ENCODE assay signal across 8 mouse cellular contexts in genomic region chr17:12991635-12992358, GRCm38 (mm10). TPM values are rescaled to one million over a fixed set of nuclear protein-coding genes. Genes with fewer than 3 reads are reported as not detected.
DNase-seq lines count a peak whose midpoint lies in the region; ATAC-seq and TF ChIP-seq lines count a peak whose summit lies in the region.

No protein-coding gene starts in this region.

- H3K4me2 ChIP-seq in intestine, postnatal 0 days (replicated peaks; ENCODE audit: low read depth) = peak overlapping the region; percentile 72
- H3K4me2 ChIP-seq in midbrain, embryonic 11.5 days = peak overlapping the region; percentile 61

- H3K27ac ChIP-seq in intestine, postnatal 0 days (ENCODE audit: low read depth, low read length) = peak overlapping the region; percentile 100
- H3K27ac ChIP-seq in midbrain, embryonic 11.5 days (ENCODE audit: low read depth, low read length) = peak overlapping the region; percentile 95

- H3K9ac ChIP-seq in intestine, postnatal 0 days (ENCODE audit: low read depth, low read length) = peak overlapping the region; percentile 100
- H3K9ac ChIP-seq in midbrain, embryonic 11.5 days (ENCODE audit: low read length) = peak overlapping the region; percentile 94

- no peaks in the 10 kb centered on the region for H3K4me1 ChIP-seq in intestine, postnatal 0 days (replicated peaks; ENCODE audit: control insufficient read depth, insufficient read depth, low read length)
- peaks cover 5% of the 10 kb centered on the region; the same call in 1 of the 2 replicates for H3K4me1 ChIP-seq in midbrain, embryonic 11.5 days (ENCODE audit: control insufficient read depth, insufficient read depth, low read length)

- H3K9me3 ChIP-seq in intestine, postnatal 0 days (ENCODE audit: control insufficient read depth) = no peaks in the 10 kb centered on the region
- no peaks in the 10 kb centered on the region for H3K9me3 ChIP-seq in midbrain, embryonic 11.5 days (ENCODE audit: control insufficient read depth, low read length)

- peak; percentile 26 for TF ChIP-seq CTCF in intestine, postnatal 0 days (IDR thresholded peaks at IDR 0.05; ENCODE audit: low read depth)

- intact Hi-C loops in left cerebral cortex, postnatal 4 days (cut with DNase I) = no loop called here

- H3K4me3 ChIP-seq in intestine, postnatal 0 days (ENCODE audit: low read depth, low read length) = peak overlapping the region; percentile 100
- H3K4me3 ChIP-seq in midbrain, embryonic 11.5 days (ENCODE audit: low read depth, low read length) = peak overlapping the region; percentile 74

- under 1% methylated on average over 74 of the region's 84 CpGs for WGBS in intestine, postnatal 0 days
- WGBS in midbrain, embryonic 11.5 days = under 1% methylated on average over 72 of the region's 84 CpGs

- H3K36me3 ChIP-seq in intestine, postnatal 0 days (ENCODE audit: control insufficient read depth, insufficient read depth) = no peaks in the 10 kb centered on the region
- no peaks in the 10 kb centered on the region for H3K36me3 ChIP-seq in midbrain, embryonic 11.5 days (ENCODE audit: control insufficient read depth, insufficient read depth, low read length)

- H3K27me3 ChIP-seq in intestine, postnatal 0 days (replicated peaks; ENCODE audit: control insufficient read depth, insufficient read depth, low read length) = no peaks in the 10 kb centered on the region
- no peaks in the 10 kb centered on the region for H3K27me3 ChIP-seq in midbrain, embryonic 11.5 days (ENCODE audit: control insufficient read depth, insufficient read depth, low read length)

- peak; percentile 84 for DNase-seq in adrenal gland, adult 8-10 months
- DNase-seq in embryo, embryonic 9.5 days (ENCODE audit: extremely low spot score) = peak; percentile 93
- DNase-seq in gastrocnemius, postnatal 4 days (ENCODE audit: low spot score in 2 of 2) = peak; percentile 88 to 92
- DNase-seq in left cerebral cortex, postnatal 4 days = peak; percentile 89
- DNase-seq in midbrain, embryonic 11.5 days (ENCODE audit: low spot score, missing footprints) = peak; percentile 97
- peak; percentile 81 for DNase-seq in right cerebral cortex, postnatal 4 days
- DNase-seq in yolk sac, embryonic 10.5 days (ENCODE audit: low spot score) = peak; percentile 93

- ATAC-seq in intestine, postnatal 0 days = peak; percentile 92
- peak; percentile 95 for ATAC-seq in midbrain, embryonic 11.5 days (ENCODE audit: low FRiP score)

RNA-seq across cellular contexts. Expression of gene Wtap, which starts 2.2 kb away (rescaled TPM):
- 10 to 100 TPM; 56.8 to 69.3 (median 63.1) TPM for total RNA-seq in adrenal gland, adult 8-10 months (2022)
- 10 to 100 TPM; 51.2 to 58.4 TPM for total RNA-seq in gastrocnemius, postnatal 4 days (2021)
- 86.8 and 87.2 TPM in 2 replicates for polyA plus RNA-seq in intestine, postnatal 0 days (2015; fragmentation: Nextera tagmentation; extraction: Ambion mirVana)
- 100 to 1,000 TPM in 1 of 2 experiments, 10 to 100 TPM in 1; 95.1 to 103 TPM for total RNA-seq in left cerebral cortex, postnatal 4 days (2021)
- polyA plus RNA-seq in midbrain, embryonic 11.5 days (2014; fragmentation: Nextera tagmentation; extraction: Ambion mirVana) = 136 and 144 TPM in 2 replicates

RNA-seq across cellular contexts. Expression of gene Sod2, which starts 14.8 kb away (rescaled TPM):
- total RNA-seq in adrenal gland, adult 8-10 months (2022) = 100 to 1,000 TPM; 251 to 373 (median 320) TPM
- 100 to 1,000 TPM; 184 to 217 TPM for total RNA-seq in gastrocnemius, postnatal 4 days (2021)
- polyA plus RNA-seq in intestine, postnatal 0 days (2015; fragmentation: Nextera tagmentation; extraction: Ambion mirVana) = 125 and 138 TPM in 2 replicates
- 100 to 1,000 TPM; 158 TPM for total RNA-seq in left cerebral cortex, postnatal 4 days (2021)
- 114 and 120 TPM in 2 replicates for polyA plus RNA-seq in midbrain, embryonic 11.5 days (2014; fragmentation: Nextera tagmentation; extraction: Ambion mirVana)

RNA-seq across cellular contexts. Expression of gene Acat2, which starts 31.2 kb away (rescaled TPM):
- total RNA-seq in adrenal gland, adult 8-10 months (2022) = 10 to 100 TPM; 70.0 to 86.0 (median 80.9) TPM
- total RNA-seq in gastrocnemius, postnatal 4 days (2021) = 10 to 100 TPM; 23.3 to 26.6 TPM
- 62.7 and 69.3 TPM in 2 replicates for polyA plus RNA-seq in intestine, postnatal 0 days (2015; fragmentation: Nextera tagmentation; extraction: Ambion mirVana)
- total RNA-seq in left cerebral cortex, postnatal 4 days (2021) = 100 to 1,000 TPM; 212 to 235 TPM
- 370 and 373 TPM in 2 replicates for polyA plus RNA-seq in midbrain, embryonic 11.5 days (2014; fragmentation: Nextera tagmentation; extraction: Ambion mirVana)

RNA-seq across cellular contexts. Expression of gene Acat3, which starts 51.4 kb away (rescaled TPM):
- total RNA-seq in adrenal gland, adult 8-10 months (2022) = 1 to 10 TPM in 3 of 4 experiments, under 1 TPM in 1; 0.99 to 2.2 (median 1.4) TPM
- under 1 TPM in 1 of 2 experiments, not detected in 1; 0.49 TPM for total RNA-seq in gastrocnemius, postnatal 4 days (2021)
- 0.18 and 0.51 TPM in 2 replicates for polyA plus RNA-seq in intestine, postnatal 0 days (2015; fragmentation: Nextera tagmentation; extraction: Ambion mirVana)
- total RNA-seq in left cerebral cortex, postnatal 4 days (2021) = 1 to 10 TPM; 1.6 TPM
- 0.93 and 1.4 TPM in 2 replicates for polyA plus RNA-seq in midbrain, embryonic 11.5 days (2014; fragmentation: Nextera tagmentation; extraction: Ambion mirVana)

Comparison
In these comparisons a context has a peak if more than half of its experiments do, and no peak if none do; other contexts are left out.
1. Peak in every context shown above with its lines: DNase-seq, ATAC-seq, H3K4me3 ChIP-seq and H3K27ac ChIP-seq.